Mouse (Mus musculus) midbrain, embryonic 15.5 days (tissue): Measurements from ENCODE around the gene Srpk1. TPM values are rescaled to one million over a fixed set of nuclear protein-coding genes. Genes with fewer than 3 reads are reported as not detected.

ENCODE experiments used
- ATAC-seq: fragments of 200-750 bp; cut with Nextera tagmentation; replicated peaks from 2 replicates; pipeline ENCODE4 v1.8.0; 2017; ENCODE audit warnings: moderate TSS enrichment
- H3K27ac ChIP-seq: fragments of 300-500 bp; sonication (generic); 2 replicates; pipeline ENCODE4 v1.5.1; 2015; ENCODE audit warnings: mild to moderate bottlenecking, inconsistent platforms
- H3K27me3 ChIP-seq: fragments of 300-500 bp; sonication (generic); replicated peaks from 2 replicates; pipeline ENCODE4 v1.6.1; 2015; ENCODE audit warnings: inconsistent platforms
- H3K36me3 ChIP-seq: fragments of 300-500 bp; sonication (generic); replicated peaks from 2 replicates; pipeline ENCODE4 v1.6.1; 2015; ENCODE audit warnings: inconsistent platforms
- H3K4me1 ChIP-seq: fragments of 300-500 bp; sonication (generic); 2 replicates; pipeline ENCODE4 v1.6.1; 2015; ENCODE audit warnings: inconsistent platforms
- H3K4me2 ChIP-seq: fragments of 300-500 bp; sonication (generic); 2 replicates; pipeline ENCODE4 v1.6.1; 2015; ENCODE audit warnings: inconsistent platforms, mild to moderate bottlenecking, moderate library complexity
- H3K4me3 ChIP-seq: fragments of 300-500 bp; sonication (generic); 2 replicates; pipeline ENCODE4 v1.5.1; 2015; ENCODE audit warnings: mild to moderate bottlenecking, inconsistent platforms
- H3K9ac ChIP-seq: fragments of 300-500 bp; sonication (generic); 2 replicates; pipeline ENCODE4 v1.6.1; 2015; ENCODE audit warnings: mild to moderate bottlenecking, inconsistent platforms
- H3K9me3 ChIP-seq: fragments of 300-500 bp; sonication (generic); 2 replicates; pipeline ENCODE4 v1.6.1; 2016; ENCODE audit warnings: inconsistent platforms
- WGBS: fragments of 180-500 bp; shearing (Covaris S2); methylation state at CpG from one replicate; pipeline ENCODE4 v1.1.7; 2015; ENCODE audit warnings: mixed read lengths; 5-methylcytosine and 5-hydroxymethylcytosine counted together
- microRNA-seq: library from miRNA; unstranded; fragments of <30 nt; microRNA quantifications from one replicate; pipeline ENCODE4, GENCODE M21; 2016
- polyA plus RNA-seq: library from polyadenylated mRNA; unstranded; fragments of >200 nt; fragmentation: Nextera tagmentation; extraction: Ambion mirVana; gene quantifications from 2 replicates; pipeline ENCODE4 v1.2.1, GENCODE M21; 2015

The Srpk1 gene
- polyA plus RNA-seq, 1 experiment from 2014 or later = 91.3 TPM

- H3K4me1 ChIP-seq = no peaks in the 10 kb centered on the region
- no peak overlapping the region for H3K4me3 ChIP-seq
- 84% methylated on average over 1 of the region's 1 CpGs for WGBS
- H3K4me2 ChIP-seq = no peak overlapping the region
- no peaks in the 10 kb centered on the region for H3K36me3 ChIP-seq
- no peaks in the 10 kb centered on the region for H3K9me3 ChIP-seq
- no peak for ATAC-seq
- no peaks in the 10 kb centered on the region for H3K27me3 ChIP-seq
- no peak overlapping the region for H3K9ac ChIP-seq
- H3K27ac ChIP-seq = no peak overlapping the region
Measured at GRCm38 (mm10) chr17:28546925-28547324, 75.6 kb downstream of the Srpk1 start.

DNA sequence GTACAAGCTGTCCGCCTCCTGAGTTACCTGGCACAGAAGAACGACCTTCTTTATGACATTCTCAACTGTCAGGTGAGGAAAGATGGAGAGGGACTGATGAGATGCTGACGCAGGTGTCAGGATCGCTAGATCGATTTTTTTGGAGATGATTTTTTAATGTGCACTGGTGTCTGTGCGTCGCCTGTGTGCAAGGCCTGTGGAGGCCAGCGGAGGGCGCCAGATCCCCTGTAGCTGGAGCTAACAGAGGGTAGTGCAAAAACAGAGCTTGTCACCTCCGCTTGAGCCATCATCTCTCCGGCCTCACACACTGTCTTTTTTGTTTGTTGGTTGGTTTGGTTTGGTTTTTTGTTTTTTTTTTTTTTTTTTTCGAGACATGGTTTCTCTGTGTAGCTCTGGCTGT lies 84.6 kb downstream of the Srpk1 start:
- no peaks in the 10 kb centered on the region for H3K9me3 ChIP-seq
- no peaks in the 10 kb centered on the region for H3K27me3 ChIP-seq
- no peaks in the 10 kb centered on the region for H3K36me3 ChIP-seq
- H3K4me2 ChIP-seq = no peak overlapping the region
- 53% methylated on average over 12 of the region's 12 CpGs for WGBS
- H3K4me3 ChIP-seq = no peak overlapping the region
- no peak for ATAC-seq
- H3K4me1 ChIP-seq = no peaks in the 10 kb centered on the region
- H3K9ac ChIP-seq = no peak overlapping the region
- H3K27ac ChIP-seq = no peak overlapping the region

Small RNA genes within 50 kb of the gene (microRNA-seq; reads per million reads assigned to microRNA genes)
- not detected for gene Mir6969

Other genes with a start within 250 kb of the Srpk1 start
- gene Fkbp5, start 105.2 kb downstream of the Srpk1 start, polyA plus RNA-seq = 37.3 and 39.8 TPM in 2 replicates
- gene Armc12, start 91.9 kb downstream of the Srpk1 start, polyA plus RNA-seq = not detected in 2 replicates
- gene Clpsl2, start 73.3 kb downstream of the Srpk1 start, polyA plus RNA-seq = not detected in 2 replicates
- gene Clps, start 61.9 kb downstream of the Srpk1 start, polyA plus RNA-seq = 0.36 TPM in 1 of 2 replicates, not detected in the other
- 11.3 and 11.4 TPM in 2 replicates for gene Lhfpl5, start 47.1 kb downstream of the Srpk1 start, polyA plus RNA-seq
- 1.4 and 1.5 TPM in 2 replicates for gene Slc26a8, start 67.5 kb upstream of the Srpk1 start, polyA plus RNA-seq
- 27.5 and 27.7 TPM in 2 replicates for gene Mapk14, start 68.6 kb upstream of the Srpk1 start, polyA plus RNA-seq
- gene AC170998.1, start 103.4 kb upstream of the Srpk1 start, polyA plus RNA-seq = 2.4 TPM in 2 replicates
- gene Mapk13, start 146.6 kb upstream of the Srpk1 start, polyA plus RNA-seq = 0.86 and 1.1 TPM in 2 replicates
- gene Brpf3, start 178.4 kb upstream of the Srpk1 start, polyA plus RNA-seq = 6.9 and 9.5 TPM in 2 replicates
- gene Pnpla1, start 235.7 kb upstream of the Srpk1 start, polyA plus RNA-seq = 0.05 and 0.10 TPM in 2 replicates